Mouse (Mus musculus) forebrain, embryonic 12.5 days (tissue): ENCODE results near the gene Gja10. TPM values are rescaled to one million over a fixed set of nuclear protein-coding genes. Genes with fewer than 3 reads are reported as not detected.

Experiments
- ATAC-seq: fragments of 200-750 bp; cut with Nextera tagmentation; 2 replicates; pipeline ENCODE4 v1.8.0; 2017; ENCODE audit warnings: moderate TSS enrichment; ENCODE audit not compliant: low FRiP score
- H3K27ac ChIP-seq: fragments of 300-500 bp; sonication (generic); 2 replicates; pipeline ENCODE4 v1.5.1; 2016; ENCODE audit warnings: mild to moderate bottlenecking
- H3K27me3 ChIP-seq: fragments of 300-500 bp; sonication (generic); 2 replicates; pipeline ENCODE4 v1.6.1; 2016; ENCODE audit warnings: mild to moderate bottlenecking
- H3K36me3 ChIP-seq: fragments of 300-500 bp; sonication (generic); replicated peaks from 2 replicates; pipeline ENCODE4 v1.6.1; 2016; ENCODE audit warnings: mild to moderate bottlenecking
- H3K4me1 ChIP-seq: fragments of 300-500 bp; sonication (generic); 2 replicates; pipeline ENCODE4 v1.6.1; 2016
- H3K4me2 ChIP-seq: fragments of 300-500 bp; sonication (generic); 2 replicates; pipeline ENCODE4 v1.6.1; 2016; ENCODE audit warnings: mild to moderate bottlenecking, moderate library complexity
- H3K4me3 ChIP-seq: fragments of 300-500 bp; sonication (generic); replicated peaks from 2 replicates; pipeline ENCODE4 v1.5.1; 2016; ENCODE audit warnings: mild to moderate bottlenecking
- H3K9ac ChIP-seq: fragments of 300-500 bp; sonication (generic); 2 replicates; pipeline ENCODE4 v1.6.1; 2016; ENCODE audit warnings: mild to moderate bottlenecking
- H3K9me3 ChIP-seq: fragments of 300-500 bp; sonication (generic); 2 replicates; pipeline ENCODE4 v1.6.1; 2016
- WGBS: fragments of 180-500 bp; shearing (Covaris S2); methylation state at CpG from one replicate; pipeline ENCODE4 v1.1.7; 2016; 5-methylcytosine and 5-hydroxymethylcytosine counted together
- polyA plus RNA-seq: library from polyadenylated mRNA; unstranded; fragments of >200 nt; fragmentation: Nextera tagmentation; extraction: Ambion mirVana; gene quantifications from 2 replicates; pipeline ENCODE4 v1.2.1, GENCODE M21; 2016

Gene Gja10
- polyA plus RNA-seq, 1 experiment from 2014 or later = not detected

DNA sequence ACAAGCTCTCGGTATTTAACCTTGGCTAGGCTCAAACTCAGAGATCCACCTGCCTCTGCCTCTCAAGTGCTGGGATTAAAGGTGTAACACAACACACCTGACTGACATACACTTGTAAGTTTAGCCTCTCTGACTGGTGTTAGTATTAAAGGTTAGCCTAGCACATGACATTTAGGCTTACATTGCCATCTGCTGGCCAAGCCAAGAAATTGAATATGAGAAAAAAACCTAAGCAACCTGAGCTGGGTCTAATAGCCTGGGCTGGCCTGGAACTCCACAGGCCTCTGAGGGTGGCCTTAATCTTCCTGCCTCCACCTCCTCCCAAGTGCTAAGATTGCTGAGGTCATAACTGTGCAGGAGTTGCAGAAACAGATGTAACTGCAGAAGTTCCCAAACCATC, 30.4 kb downstream of the Gja10 start:
- H3K36me3 ChIP-seq = peaks cover 9% of the 10 kb centered on the region
- no peaks in the 10 kb centered on the region for H3K27me3 ChIP-seq
- peaks cover 22% of the 10 kb centered on the region for H3K4me1 ChIP-seq
- no peak overlapping the region for H3K4me3 ChIP-seq
- no peak overlapping the region for H3K9ac ChIP-seq
- no peaks in the 10 kb centered on the region for H3K9me3 ChIP-seq
- WGBS = 57% methylated on average over 1 of the region's 1 CpGs
- peak; percentile 68 for ATAC-seq
- no peak overlapping the region for H3K27ac ChIP-seq
- H3K4me2 ChIP-seq = no peak overlapping the region

GRCm38 (mm10) chr4:32571441-32571840, 31.1 kb downstream of the Gja10 start:
- Histone ChIP-seq H3K36me3 (peaks cover 6% of the 10 kb centered on the region), H3K4me2 (no peak overlapping the region), H3K27ac (0 out of 2 replicates have a peak overlapping the region, but pooled peaks have one; percentile 50), H3K9me3 (no peaks in the 10 kb centered on the region), H3K4me3 (no peak overlapping the region), H3K4me1 (peaks cover 22% of the 10 kb centered on the region), H3K9ac (no peak overlapping the region), H3K27me3 (no peaks in the 10 kb centered on the region)
- WGBS = 68% methylated on average over 3 of the region's 3 CpGs
- ATAC-seq = no peak

DNA sequence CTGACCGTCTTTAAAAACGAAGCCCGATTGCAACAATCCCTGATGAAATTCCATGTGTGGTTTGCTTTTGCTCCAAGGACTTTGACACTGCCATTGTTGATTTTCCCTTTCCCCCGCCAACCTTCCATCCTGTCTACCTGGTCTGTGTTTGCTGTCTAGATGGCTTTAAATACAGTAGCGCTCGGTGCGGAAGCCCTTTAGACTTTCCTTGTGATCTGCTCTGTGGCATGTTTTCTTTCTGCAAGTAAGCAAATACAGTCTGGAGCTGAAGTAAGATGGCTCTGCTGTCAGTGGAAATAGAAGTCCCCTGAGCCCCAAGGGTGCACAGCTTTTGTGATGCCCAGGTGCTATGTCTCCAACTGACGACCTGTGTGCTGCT, 31.6 kb downstream of the Gja10 start:
- no peaks in the 10 kb centered on the region for H3K9me3 ChIP-seq
- H3K4me1 ChIP-seq = peaks cover 22% of the 10 kb centered on the region
- 79% methylated on average over 8 of the region's 8 CpGs for WGBS
- H3K36me3 ChIP-seq = peaks cover under 1% of the 10 kb centered on the region
- no peak overlapping the region for H3K4me2 ChIP-seq
- H3K4me3 ChIP-seq = no peak overlapping the region
- no peak overlapping the region for H3K9ac ChIP-seq
- H3K27me3 ChIP-seq = no peaks in the 10 kb centered on the region
- no peak for ATAC-seq
- H3K27ac ChIP-seq = peak overlapping the region; percentile 50

DNA sequence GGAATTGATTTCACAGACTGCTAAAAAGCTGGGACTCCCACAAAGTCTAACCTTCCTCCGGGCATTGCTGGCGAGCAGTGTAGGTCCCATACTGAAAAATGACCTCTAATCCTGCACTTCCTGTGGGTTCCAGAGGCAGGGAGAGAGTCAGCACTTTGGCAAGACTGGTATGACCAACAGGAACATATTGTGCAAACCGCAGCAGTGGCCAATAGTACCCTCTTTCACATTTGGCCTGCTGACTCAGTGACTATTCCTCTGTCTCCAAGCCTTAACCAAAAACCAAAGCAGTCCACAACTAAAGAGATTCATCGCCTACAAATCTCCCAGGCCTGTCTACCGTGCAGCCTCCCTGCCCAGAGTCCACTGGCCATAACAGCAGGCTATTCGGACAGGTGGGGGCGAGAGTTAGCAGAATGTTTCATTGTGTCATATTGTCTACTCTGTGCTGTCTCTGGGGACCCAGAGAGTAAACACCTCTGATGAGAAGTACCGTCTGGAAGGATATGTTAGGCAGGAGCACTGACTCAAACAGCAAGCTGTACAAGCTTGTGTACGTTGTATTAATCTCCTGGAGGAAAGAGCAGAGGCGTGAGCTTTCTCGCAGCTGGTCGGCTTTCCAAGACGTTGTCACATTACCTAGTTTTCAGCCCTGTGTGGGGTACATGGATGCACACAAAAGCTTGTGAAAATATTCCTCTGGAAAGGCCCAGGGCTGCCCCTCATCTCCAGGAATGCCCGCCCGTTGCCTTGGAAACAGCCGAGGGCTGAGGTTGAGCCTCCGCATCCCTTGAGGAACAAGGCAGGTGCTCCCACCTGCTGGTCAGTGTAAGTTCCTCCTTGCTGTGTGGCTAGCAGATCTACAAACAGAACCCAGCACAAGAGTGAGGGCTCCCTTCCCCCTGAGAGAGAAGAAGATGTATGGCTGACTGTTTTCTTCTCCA, 32.3 kb downstream of the Gja10 start:
- Histone ChIP-seq H3K4me3 (no peak overlapping the region), H3K4me2 (no peak overlapping the region), H3K36me3 (peaks cover 1% of the 10 kb centered on the region; the same call in 1 of the 2 replicates), H3K9me3 (no peaks in the 10 kb centered on the region), H3K27me3 (no peaks in the 10 kb centered on the region), H3K9ac (no peak overlapping the region), H3K4me1 (peaks cover 22% of the 10 kb centered on the region), H3K27ac (peak overlapping the region; percentile 50)
- WGBS = 39% methylated on average over 17 of the region's 17 CpGs
- peak; percentile 67 for ATAC-seq

DNA sequence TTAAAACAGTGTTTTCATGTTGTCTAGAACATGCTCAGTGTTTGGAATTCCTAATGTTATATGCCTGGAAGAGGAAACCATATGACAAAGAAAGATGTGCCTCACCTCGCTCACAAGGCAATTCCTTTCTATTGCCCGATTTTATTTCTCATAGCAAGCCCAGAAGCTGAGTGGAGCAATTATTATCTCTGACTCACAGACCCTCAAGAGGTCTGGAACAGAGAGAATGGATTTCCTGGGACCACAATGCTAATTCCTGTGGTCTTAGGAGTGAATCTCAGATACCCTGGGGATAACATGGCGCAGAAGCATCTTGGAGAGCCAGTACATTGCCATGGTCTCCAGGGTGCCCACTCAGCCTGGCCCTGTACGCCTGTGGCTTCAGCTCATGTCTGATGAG, 33.5 kb downstream of the Gja10 start:
- no peak overlapping the region for H3K9ac ChIP-seq
- peaks cover 22% of the 10 kb centered on the region for H3K4me1 ChIP-seq
- no peaks in the 10 kb centered on the region for H3K9me3 ChIP-seq
- H3K36me3 ChIP-seq = peaks cover 11% of the 10 kb centered on the region
- ATAC-seq = no peak
- no peaks in the 10 kb centered on the region for H3K27me3 ChIP-seq
- no peak overlapping the region for H3K4me2 ChIP-seq
- H3K4me3 ChIP-seq = no peak overlapping the region
- 84% methylated on average over 4 of the region's 4 CpGs for WGBS
- H3K27ac ChIP-seq = no peak overlapping the region

- no peak for ATAC-seq
- H3K4me1 ChIP-seq = peaks cover 32% of the 10 kb centered on the region
- 94% methylated on average over 8 of the region's 8 CpGs for WGBS
- no peak overlapping the region for H3K4me2 ChIP-seq
- H3K27me3 ChIP-seq = no peaks in the 10 kb centered on the region
- no peak overlapping the region for H3K27ac ChIP-seq
- peaks cover 31% of the 10 kb centered on the region for H3K36me3 ChIP-seq
- no peak overlapping the region for H3K4me3 ChIP-seq
- H3K9me3 ChIP-seq = no peaks in the 10 kb centered on the region
- H3K9ac ChIP-seq = no peak overlapping the region
Measured at GRCm38 (mm10) chr4:32564918-32565317, 37.6 kb downstream of the Gja10 start.

GRCm38 (mm10) chr4:32564416-32564815, 38.1 kb downstream of the Gja10 start:
- no peak for ATAC-seq
- Histone ChIP-seq H3K4me1 (peaks cover 27% of the 10 kb centered on the region), H3K27ac (no peak overlapping the region), H3K36me3 (peaks cover 31% of the 10 kb centered on the region), H3K4me2 (no peak overlapping the region), H3K4me3 (no peak overlapping the region), H3K9me3 (no peaks in the 10 kb centered on the region), H3K27me3 (no peaks in the 10 kb centered on the region), H3K9ac (no peak overlapping the region)
- 94% methylated on average over 7 of the region's 7 CpGs for WGBS

GRCm38 (mm10) chr4:32562319-32563115, 40.0 kb downstream of the Gja10 start:
- no peaks in the 10 kb centered on the region for H3K27me3 ChIP-seq
- no peak overlapping the region for H3K4me2 ChIP-seq
- no peak overlapping the region for H3K27ac ChIP-seq
- no peak for ATAC-seq
- 97% methylated on average over 35 of the region's 35 CpGs for WGBS
- peaks cover 31% of the 10 kb centered on the region for H3K36me3 ChIP-seq
- no peak overlapping the region for H3K9ac ChIP-seq
- H3K4me1 ChIP-seq = peaks cover 22% of the 10 kb centered on the region
- H3K4me3 ChIP-seq = no peak overlapping the region
- no peaks in the 10 kb centered on the region for H3K9me3 ChIP-seq

- H3K4me1 ChIP-seq = peaks cover 22% of the 10 kb centered on the region
- 53% methylated on average over 12 of the region's 12 CpGs for WGBS
- H3K9me3 ChIP-seq = no peaks in the 10 kb centered on the region
- no peak overlapping the region for H3K4me2 ChIP-seq
- H3K27me3 ChIP-seq = no peaks in the 10 kb centered on the region
- no peak overlapping the region for H3K4me3 ChIP-seq
- peak; percentile 70; the same call in 1 of the 2 replicates for ATAC-seq
- peak overlapping the region; percentile 51 for H3K27ac ChIP-seq
- H3K36me3 ChIP-seq = peaks cover 31% of the 10 kb centered on the region
- H3K9ac ChIP-seq = no peak overlapping the region
Measured at GRCm38 (mm10) chr4:32561555-32562095, 40.9 kb downstream of the Gja10 start.

GRCm38 (mm10) chr4:32560724-32561554, 41.6 kb downstream of the Gja10 start:
- ATAC-seq = peak; percentile 59; the same call in 1 of the 2 replicates
- no peaks in the 10 kb centered on the region for H3K27me3 ChIP-seq
- no peaks in the 10 kb centered on the region for H3K9me3 ChIP-seq
- H3K4me3 ChIP-seq = no peak overlapping the region
- H3K27ac ChIP-seq = peak overlapping the region; percentile 51
- WGBS = 52% methylated on average over 8 of the region's 8 CpGs
- no peak overlapping the region for H3K4me2 ChIP-seq
- H3K36me3 ChIP-seq = peaks cover 31% of the 10 kb centered on the region
- peaks cover 22% of the 10 kb centered on the region for H3K4me1 ChIP-seq
- H3K9ac ChIP-seq = no peak overlapping the region

DNA sequence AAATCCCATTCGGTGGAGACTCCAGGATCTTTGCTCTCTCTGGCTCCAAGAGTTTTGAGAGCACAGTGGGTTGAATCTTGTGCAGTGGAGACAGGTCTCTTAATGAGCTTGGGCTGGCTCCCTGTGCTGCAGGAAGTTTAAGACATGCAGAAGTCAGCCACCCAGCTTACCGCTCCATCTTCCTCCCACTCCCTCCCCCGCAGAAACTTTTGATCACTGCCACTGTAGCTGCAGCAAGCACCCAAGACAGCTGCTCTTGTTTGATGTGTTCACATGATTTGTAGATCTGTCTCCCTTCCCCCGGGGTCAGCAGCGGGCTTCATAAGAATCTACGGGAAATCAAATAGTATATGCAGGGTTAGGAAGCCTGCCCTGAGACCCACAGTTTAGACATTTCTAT, 42.3 kb downstream of the Gja10 start:
- Histone ChIP-seq H3K4me3 (no peak overlapping the region), H3K36me3 (peaks cover 30% of the 10 kb centered on the region), H3K9me3 (no peaks in the 10 kb centered on the region), H3K4me1 (peaks cover 22% of the 10 kb centered on the region), H3K27me3 (no peaks in the 10 kb centered on the region), H3K9ac (no peak overlapping the region), H3K27ac (peak overlapping the region; percentile 39), H3K4me2 (no peak overlapping the region)
- ATAC-seq = no peak
- 66% methylated on average over 6 of the region's 6 CpGs for WGBS
